Mouse (Mus musculus) megakaryocyte, embryonic 14.5 days (primary cell): ENCODE measurements around the gene Efnb1.

ENCODE experiments used
- FLI1 ChIP-seq: IDR thresholded peaks from 2 replicates; pipeline ENCODE4 v1.6.1; 2012; ENCODE audit warnings: low read length, inconsistent platforms, mixed read lengths
- GATA1 ChIP-seq: IDR thresholded peaks from 3 replicates; pipeline ENCODE4 v1.6.1; 2012; ENCODE audit warnings: mixed read lengths, low read length, inconsistent platforms, borderline replicate concordance

- no peak for TF ChIP-seq GATA1
- TF ChIP-seq FLI1 = no peak
These were observed 14.0 kb downstream of the Efnb1 start for GRCm38 (mm10) chrX:99149900-99150299.
